Mouse (Mus musculus): Measurements from ENCODE around the gene Grik3.
A peak's percentile ranks its signal among the peaks of the same experiment; 100 is the strongest.
"Not testable (repeated sequence)": the region's sequence is repeated elsewhere in the genome, so short reads cannot be mapped to it uniquely, and the experiment has no call there.

The Grik3 gene

DNA sequence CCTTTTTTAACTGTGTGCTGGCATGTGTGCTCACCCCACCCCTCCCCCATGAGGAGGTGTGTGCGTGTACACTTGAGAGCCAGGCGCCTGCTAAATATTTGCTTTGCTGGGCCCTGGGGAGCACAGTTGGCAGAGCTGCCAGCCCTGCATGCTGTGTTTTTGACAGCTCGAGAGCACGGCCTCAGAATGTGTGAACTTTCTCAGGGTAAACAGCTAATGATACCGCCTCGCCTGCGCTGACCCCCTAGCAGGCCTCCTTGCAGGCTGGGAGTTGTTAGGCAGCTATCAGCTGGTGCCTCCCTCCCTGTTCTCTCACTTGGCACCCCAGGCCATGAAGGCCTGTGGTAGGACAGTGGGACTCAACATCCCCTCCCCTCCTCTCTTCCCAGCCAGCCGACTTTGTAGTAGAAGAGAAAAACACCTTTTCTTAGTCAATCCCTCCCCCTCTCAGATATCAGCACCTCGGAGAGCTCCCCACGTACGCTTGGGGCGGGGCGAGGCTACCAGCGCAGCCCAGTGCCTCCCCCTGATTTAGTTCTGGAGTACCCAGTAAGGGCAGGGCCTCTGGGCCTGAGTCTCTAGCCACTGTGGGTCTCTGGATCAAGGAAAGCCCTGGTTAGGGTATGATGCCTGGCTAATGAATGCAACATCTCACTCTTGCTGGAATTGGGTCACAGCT lies 99.9 kb downstream of the Grik3 start:
- DNase-seq (ENCODE audit: low read depth, low spot score), result peak; percentile 83

DNA sequence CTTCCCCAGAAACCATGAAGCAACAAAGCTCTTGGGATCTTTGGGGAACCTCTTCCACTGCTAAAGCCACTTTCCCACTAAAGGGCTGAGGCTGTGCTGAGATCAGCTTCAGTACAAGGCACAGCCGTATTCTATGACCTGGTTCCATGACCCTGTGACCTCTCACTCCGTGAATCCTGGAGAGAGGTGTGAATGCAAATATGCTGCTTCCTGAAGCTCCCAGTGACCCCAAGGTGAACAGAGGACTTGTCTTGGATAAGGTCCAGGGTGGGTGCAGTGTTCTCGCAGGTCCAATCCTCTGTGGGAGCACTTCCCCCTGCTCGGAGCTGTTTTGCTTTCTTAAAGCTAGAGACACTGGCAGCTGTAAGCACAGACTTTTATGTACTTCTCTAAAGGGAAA lies 102.2 kb downstream of the Grik3 start:
- DNase-seq (ENCODE audit: low read depth, low spot score), result no peak

DNA sequence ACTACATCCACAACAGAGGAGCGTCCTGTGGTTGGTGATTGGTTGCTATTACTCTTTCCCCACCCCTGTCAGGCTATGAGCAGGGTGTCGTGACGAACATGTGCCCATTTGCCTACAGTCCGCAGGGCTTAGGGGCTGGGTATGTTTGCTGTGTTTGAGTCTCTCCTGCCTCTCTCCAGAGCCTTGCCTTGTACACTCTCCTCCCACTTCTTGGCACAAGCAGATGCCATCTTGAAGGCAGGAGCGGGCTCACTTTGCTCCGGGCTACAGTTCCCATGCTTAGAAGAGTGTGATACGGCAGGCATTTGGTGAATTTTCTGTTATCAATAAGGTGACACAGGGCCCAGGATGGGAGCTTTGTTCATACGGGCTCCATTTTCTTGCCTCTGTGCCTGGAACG lies 104.5 kb downstream of the Grik3 start:
- no peak for DNase-seq (ENCODE audit: low read depth, low spot score)

DNA sequence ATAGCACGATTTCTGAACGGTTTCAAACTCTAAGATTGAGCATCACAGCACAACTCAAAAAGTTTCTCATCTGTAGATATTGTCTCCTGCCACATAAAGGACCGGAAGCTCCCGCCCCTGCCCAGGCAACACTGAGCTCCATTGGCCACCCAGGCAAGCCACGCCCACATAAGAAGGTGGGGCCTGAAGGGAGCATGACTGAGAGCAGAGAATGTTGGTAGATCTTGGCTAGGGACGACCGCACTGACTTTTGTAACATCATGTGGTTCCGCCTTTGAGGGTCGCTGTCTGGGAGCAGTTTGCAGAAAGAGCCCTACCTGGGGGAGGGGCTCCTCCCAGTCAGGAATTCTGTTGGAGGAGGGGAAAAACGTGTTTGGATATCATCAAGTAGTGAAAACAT lies 108.2 kb downstream of the Grik3 start:
- DNase-seq (ENCODE audit: low read depth, low spot score), result no peak

GRCm38 (mm10) chr4:125599510-125600005 lies 109.1 kb downstream of the Grik3 start:
- DNase-seq (ENCODE audit: low read depth, low spot score), result no peak

DNA sequence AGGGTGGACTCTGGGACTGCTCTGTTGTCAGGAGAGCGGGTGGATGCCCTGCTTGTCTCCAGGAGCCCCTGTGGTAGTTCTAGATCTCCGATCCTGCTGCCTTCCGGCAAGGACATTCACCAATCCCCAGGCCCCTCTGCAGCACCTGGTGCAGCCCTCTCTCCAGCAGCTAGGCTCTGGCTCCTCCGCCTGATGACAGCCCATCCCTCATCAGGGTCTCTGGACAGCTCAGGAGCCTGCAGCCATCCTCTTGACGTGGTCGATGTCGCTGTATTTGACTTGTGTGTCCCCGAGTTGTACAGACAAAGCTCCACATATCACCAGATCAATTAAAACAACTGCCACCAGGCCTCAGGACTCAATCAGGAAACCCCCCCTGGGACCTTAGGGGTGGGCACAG lies 110.1 kb downstream of the Grik3 start:
- no peak for DNase-seq (ENCODE audit: low read depth, low spot score)

GRCm38 (mm10) chr4:125601301-125601700 lies 110.8 kb downstream of the Grik3 start:
- no peak for DNase-seq (ENCODE audit: low read depth, low spot score)

DNA sequence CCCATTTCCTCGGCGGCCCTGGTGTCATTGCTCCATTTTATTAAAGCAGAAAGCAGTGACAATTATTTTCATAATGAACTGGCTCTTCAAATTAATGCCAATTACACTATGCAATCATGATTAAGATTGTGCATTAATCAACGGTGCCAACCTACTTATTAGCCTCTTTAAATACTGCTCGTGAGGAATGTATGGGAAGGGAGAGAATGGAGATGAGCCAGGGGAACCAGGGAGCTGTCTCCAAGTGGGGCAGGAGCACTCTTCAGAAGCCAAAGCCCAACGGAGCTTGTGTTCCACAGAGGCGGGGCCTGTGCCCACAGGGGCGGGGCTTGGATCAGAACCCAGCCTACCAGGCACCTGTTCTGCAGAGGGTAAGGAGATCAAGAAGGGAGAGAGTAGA lies 114.0 kb downstream of the Grik3 start:
- no peak for DNase-seq (ENCODE audit: low read depth, low spot score)

DNA sequence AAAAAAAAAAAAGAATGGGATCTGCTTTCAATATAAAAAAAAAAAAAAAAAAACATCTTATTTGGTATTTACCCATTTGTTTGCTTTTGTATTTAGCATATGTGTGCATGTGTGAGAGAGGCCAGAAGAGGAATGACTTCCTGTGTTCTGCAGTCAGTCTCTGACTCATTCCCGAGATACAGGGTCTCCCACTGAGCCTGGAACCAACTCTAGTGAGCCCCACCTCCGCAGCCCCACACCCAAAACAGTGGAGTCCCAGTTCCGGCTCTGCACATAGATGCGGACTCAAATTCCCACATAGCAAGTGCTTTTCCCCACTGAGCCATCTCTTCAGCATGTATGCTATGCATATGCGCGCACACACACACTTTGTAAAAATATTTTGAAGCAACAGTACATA lies 115.6 kb downstream of the Grik3 start:
- no peak for DNase-seq (ENCODE audit: low read depth, low spot score)

DNA sequence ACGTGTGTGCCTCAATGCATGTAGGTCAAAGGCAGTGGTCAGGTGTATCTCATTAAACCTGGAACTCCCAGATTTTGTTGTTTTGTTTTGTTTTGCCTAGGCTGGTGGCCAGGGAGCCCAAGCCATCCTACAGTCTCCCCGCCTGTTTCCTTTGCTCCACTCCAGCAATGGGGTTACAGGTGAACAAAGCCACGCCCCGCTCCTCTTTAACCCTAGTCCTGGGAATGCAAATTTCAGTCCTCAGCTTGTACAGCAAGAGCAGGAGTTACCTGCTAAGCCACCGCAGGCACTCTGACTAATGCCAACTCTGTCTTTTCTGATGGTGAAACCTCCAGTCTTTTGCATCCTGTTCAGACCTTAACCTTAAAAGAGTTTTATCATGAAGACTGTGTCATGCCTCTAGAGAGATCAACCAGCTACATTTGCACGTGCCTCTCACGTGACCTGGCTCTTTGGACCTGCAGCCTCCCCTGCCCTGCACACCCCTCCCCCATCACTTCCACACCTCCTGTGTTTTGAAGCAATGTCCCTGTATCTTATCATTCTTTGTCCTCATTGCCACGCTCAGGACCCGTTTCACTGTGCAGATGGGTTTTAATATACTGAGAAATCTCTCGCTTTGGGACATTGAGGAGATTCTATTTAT lies 117.0 kb downstream of the Grik3 start:
- no peak for DNase-seq (ENCODE audit: low read depth, low spot score)

GRCm38 (mm10) chr4:125608896-125609295 lies 118.4 kb downstream of the Grik3 start:
- DNase-seq (ENCODE audit: low read depth, low spot score), result not testable (repeated sequence)

- DNase-seq (ENCODE audit: low read depth, low spot score), result no peak
Measured at GRCm38 (mm10) chr4:125609320-125610306, 119.1 kb downstream of the Grik3 start.

GRCm38 (mm10) chr4:125617851-125618250 lies 127.4 kb downstream of the Grik3 start:
- DNase-seq (ENCODE audit: low read depth, low spot score), result no peak

GRCm38 (mm10) chr4:125618524-125619320 lies 128.2 kb downstream of the Grik3 start:
- no peak for DNase-seq (ENCODE audit: low read depth, low spot score)

- DNase-seq (ENCODE audit: low read depth, low spot score), result no peak
Measured at GRCm38 (mm10) chr4:125624885-125625678, 134.6 kb downstream of the Grik3 start.

DNA sequence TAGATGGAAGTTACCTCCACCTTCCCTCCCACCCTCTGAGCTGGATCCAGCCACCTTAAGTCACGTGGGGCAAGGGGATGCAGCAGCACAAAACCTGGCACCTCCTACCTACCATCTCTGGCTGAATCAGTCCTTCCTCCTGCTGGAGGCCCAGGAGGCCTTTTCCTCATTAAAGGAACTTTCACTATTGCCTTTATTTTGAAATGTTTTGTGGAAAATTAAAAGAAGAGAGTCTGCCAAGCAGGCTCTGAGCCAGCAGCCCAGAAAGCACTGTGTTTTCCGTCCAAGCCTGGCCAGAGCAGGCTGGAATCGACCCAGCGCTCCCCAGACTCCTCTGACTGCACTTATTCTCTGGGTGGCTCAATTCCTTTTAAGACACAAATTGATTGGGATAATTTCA lies 139.0 kb downstream of the Grik3 start:
- no peak for DNase-seq (ENCODE audit: low read depth, low spot score)

- DNase-seq (ENCODE audit: low read depth, low spot score), result no peak
Measured at GRCm38 (mm10) chr4:125635037-125635436, 144.5 kb downstream of the Grik3 start.

DNA sequence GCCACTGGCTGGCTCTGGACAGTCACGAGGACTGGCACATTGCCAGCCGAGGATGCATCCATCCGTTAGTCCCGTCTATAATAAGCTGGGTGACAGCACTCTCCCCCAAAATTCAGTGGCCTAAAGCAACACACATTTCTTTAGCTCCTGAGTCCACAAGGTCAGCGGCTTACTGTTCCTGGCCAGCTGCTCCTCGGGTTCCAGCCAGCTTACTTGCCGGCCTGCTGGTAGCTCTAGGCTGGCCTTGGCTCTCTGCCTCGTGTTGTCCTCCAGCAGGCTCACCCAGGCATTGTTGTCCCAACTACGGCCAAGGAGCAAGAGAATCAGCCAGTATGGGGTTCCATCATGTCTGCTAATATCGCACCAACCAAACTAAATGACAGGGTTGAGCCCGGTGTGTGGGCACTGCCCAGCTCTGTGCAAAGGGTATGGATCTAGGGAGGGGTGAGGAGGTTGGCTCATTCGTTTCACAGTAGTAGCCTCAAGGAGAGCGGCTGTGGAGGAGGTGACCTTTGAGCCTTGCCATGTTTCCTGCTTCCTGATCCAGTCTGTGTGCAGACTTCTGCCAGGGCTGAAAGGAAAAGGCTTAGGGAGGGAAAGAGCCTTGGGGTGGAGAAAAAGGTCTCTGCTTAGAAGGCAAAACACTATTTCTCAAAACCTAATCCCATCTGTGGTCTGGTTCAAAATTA lies 146.3 kb downstream of the Grik3 start:
- no peak for DNase-seq (ENCODE audit: low read depth, low spot score)

DNA sequence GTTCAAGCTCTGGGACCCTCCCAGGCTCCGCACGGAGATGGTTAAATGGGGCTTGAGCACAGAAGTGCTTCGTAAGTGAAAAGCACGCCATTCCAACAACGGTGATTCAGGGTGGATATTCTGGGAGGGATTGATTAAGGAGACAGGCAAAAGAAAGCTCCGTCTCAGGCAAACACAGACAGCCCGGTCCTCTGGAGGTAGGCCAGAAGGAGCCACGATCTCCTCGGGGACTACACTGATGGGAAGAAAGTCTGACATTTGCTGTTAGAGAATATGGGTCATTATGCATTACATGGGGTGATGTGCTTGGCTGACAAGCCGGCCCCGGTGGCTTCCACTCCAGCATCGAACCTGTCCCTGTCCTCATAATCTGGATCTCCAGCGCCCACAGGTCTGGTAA lies 146.9 kb downstream of the Grik3 start:
- no peak for DNase-seq (ENCODE audit: low read depth, low spot score)

GRCm38 (mm10) chr4:125640520-125640919 lies 150.0 kb downstream of the Grik3 start:
- DNase-seq (ENCODE audit: low read depth, low spot score), result no peak

Measured in mesoderm, embryonic 11.5 days (tissue).